Mouse (Mus musculus) forebrain, embryonic 11.5 days (tissue): ENCODE measurements at regions not wholly inside any gene's neighbourhood (a gene's known extent, or its start where the extent isn't known, plus 50 kb on each side); places are given as distances from the start of the nearest gene placed in this dataset.
A peak's percentile ranks its signal among the peaks of the same experiment; 100 is the strongest.

Source experiments
- ATAC-seq: fragments of 200-750 bp; cut with Nextera tagmentation; replicated peaks from 2 replicates; pipeline ENCODE4 v1.8.0; 2017; ENCODE audit warnings: moderate TSS enrichment; ENCODE audit not compliant: low FRiP score
- DNase-seq: peaks from one replicate; pipeline ENCODE4 v3.0.0-alpha.2; 2017; ENCODE audit warnings: low spot score
- H3K27ac ChIP-seq: fragments of 300-500 bp; sonication (generic); 2 replicates; pipeline ENCODE4 v1.5.1; 2014; ENCODE audit warnings: low read depth, low read length
- H3K27me3 ChIP-seq: fragments of 300-500 bp; sonication (generic); 2 replicates; pipeline ENCODE4 v1.6.1; 2014; ENCODE audit warnings: mild to moderate bottlenecking, low read length, mixed read lengths; ENCODE audit not compliant: control insufficient read depth, insufficient read depth
- H3K36me3 ChIP-seq: fragments of 300-500 bp; sonication (generic); 2 replicates; pipeline ENCODE4 v1.6.1; 2014; ENCODE audit warnings: mild to moderate bottlenecking, low read length, moderate library complexity, mixed read lengths; ENCODE audit not compliant: control insufficient read depth, insufficient read depth
- H3K4me1 ChIP-seq: fragments of 300-500 bp; sonication (generic); replicated peaks from 2 replicates; pipeline ENCODE4 v1.6.1; 2014; ENCODE audit warnings: low read length, mixed read lengths; ENCODE audit not compliant: control insufficient read depth, insufficient read depth
- H3K4me2 ChIP-seq: fragments of 300-500 bp; sonication (generic); 2 replicates; pipeline ENCODE4 v1.6.1; 2014; ENCODE audit warnings: low read depth, mild to moderate bottlenecking, low read length, moderate library complexity, mixed read lengths; ENCODE audit not compliant: severe bottlenecking
- H3K4me3 ChIP-seq: fragments of 300-500 bp; sonication (generic); 2 replicates; pipeline ENCODE4 v1.5.1; 2014; ENCODE audit warnings: low read depth, low read length
- H3K9ac ChIP-seq: fragments of 300-500 bp; sonication (generic); 2 replicates; pipeline ENCODE4 v1.6.1; 2014; ENCODE audit warnings: low read length
- H3K9me3 ChIP-seq: fragments of 300-500 bp; sonication (generic); 2 replicates; pipeline ENCODE4 v1.6.1; 2016; ENCODE audit warnings: low read length, mixed read lengths; ENCODE audit not compliant: control insufficient read depth
- WGBS: fragments of 180-500 bp; shearing (Covaris S2); extraction: QIAGEN DNeasy Blood & Tissue Kit; methylation state at CpG from one replicate; pipeline ENCODE4 v1.1.7; 2014; 5-methylcytosine and 5-hydroxymethylcytosine counted together

DNA sequence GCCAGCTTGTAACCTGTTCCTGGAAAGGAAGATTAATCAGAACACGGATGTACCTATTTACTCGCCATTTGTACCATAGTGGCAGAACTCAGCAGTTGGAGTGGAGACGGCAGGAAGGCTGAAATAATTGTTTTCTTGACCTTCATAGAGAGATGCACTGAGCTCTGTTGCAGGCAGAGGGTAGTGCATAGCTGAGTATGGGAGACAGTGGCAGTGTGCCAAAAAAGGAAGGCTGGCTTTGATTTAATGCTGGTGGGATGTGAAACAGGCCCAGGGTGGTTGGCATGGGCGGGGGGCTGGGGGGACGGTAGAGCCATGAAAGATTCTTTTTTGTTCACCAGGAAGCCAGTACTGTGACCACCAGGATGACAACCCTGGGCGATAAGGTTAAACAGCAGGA, 235.3 kb upstream of the Slc30a5 start:
- no peak overlapping the region for H3K9ac ChIP-seq
- WGBS = 82% methylated on average over 6 of the region's 6 CpGs
- no peaks in the 10 kb centered on the region for H3K4me1 ChIP-seq
- no peak for DNase-seq
- ATAC-seq = no peak
- H3K9me3 ChIP-seq = no peaks in the 10 kb centered on the region
- H3K27ac ChIP-seq = no peak overlapping the region
- no peaks in the 10 kb centered on the region for H3K36me3 ChIP-seq
- H3K27me3 ChIP-seq = no peaks in the 10 kb centered on the region
- H3K4me3 ChIP-seq = no peak overlapping the region
- H3K4me2 ChIP-seq = no peak overlapping the region

- Histone ChIP-seq H3K9me3 (no peaks in the 10 kb centered on the region), H3K4me3 (no peak overlapping the region), H3K36me3 (no peaks in the 10 kb centered on the region), H3K27ac (no peak overlapping the region), H3K4me2 (no peak overlapping the region), H3K9ac (no peak overlapping the region), H3K27me3 (no peaks in the 10 kb centered on the region), H3K4me1 (no peaks in the 10 kb centered on the region; the same call in 1 of the 2 replicates)
- WGBS = 44% methylated on average over 8 of the region's 8 CpGs
- DNase-seq (no peak), ATAC-seq (no peak)
Measured at GRCm38 (mm10) chr13:101062582-101062981, 229.4 kb upstream of the Slc30a5 start.

GRCm38 (mm10) chr13:101061233-101062144, 228.3 kb upstream of the Slc30a5 start:
- H3K36me3 ChIP-seq = no peaks in the 10 kb centered on the region
- H3K4me3 ChIP-seq = no peak overlapping the region
- no peaks in the 10 kb centered on the region for H3K27me3 ChIP-seq
- no peaks in the 10 kb centered on the region; the same call in 1 of the 2 replicates for H3K4me1 ChIP-seq
- ATAC-seq (no peak), DNase-seq (no peak)
- H3K9me3 ChIP-seq = no peaks in the 10 kb centered on the region
- 78% methylated on average over 15 of the region's 15 CpGs for WGBS
- no peak overlapping the region for H3K4me2 ChIP-seq
- no peak overlapping the region for H3K27ac ChIP-seq
- H3K9ac ChIP-seq = no peak overlapping the region

DNA sequence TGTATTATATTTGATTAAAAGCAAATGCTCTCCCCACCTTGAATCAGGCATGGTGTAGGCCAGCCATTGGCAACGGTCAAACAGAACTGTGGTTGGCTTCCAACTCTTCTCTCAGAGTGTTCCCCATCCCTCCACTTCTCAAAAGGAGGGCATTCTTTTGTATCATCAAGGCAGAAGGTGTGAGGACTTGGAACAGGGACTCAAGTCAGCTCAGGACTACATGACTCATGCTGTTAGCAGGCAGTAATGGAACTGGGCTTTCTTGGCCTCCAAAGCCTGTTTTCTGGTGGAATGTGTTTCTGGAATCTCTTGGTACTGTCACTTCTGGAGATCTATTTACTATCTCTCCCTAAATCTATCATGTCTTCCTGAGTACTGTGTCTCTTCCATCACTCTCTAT, 216.3 kb upstream of the Slc30a5 start:
- WGBS = 81% methylated on average over 1 of the region's 1 CpGs
- no peak overlapping the region for H3K27ac ChIP-seq
- no peak overlapping the region for H3K9ac ChIP-seq
- H3K4me2 ChIP-seq = no peak overlapping the region
- H3K36me3 ChIP-seq = no peaks in the 10 kb centered on the region
- no peaks in the 10 kb centered on the region for H3K27me3 ChIP-seq
- H3K4me1 ChIP-seq = no peaks in the 10 kb centered on the region
- ATAC-seq (no peak), DNase-seq (no peak)
- H3K9me3 ChIP-seq = no peaks in the 10 kb centered on the region
- H3K4me3 ChIP-seq = no peak overlapping the region

DNA sequence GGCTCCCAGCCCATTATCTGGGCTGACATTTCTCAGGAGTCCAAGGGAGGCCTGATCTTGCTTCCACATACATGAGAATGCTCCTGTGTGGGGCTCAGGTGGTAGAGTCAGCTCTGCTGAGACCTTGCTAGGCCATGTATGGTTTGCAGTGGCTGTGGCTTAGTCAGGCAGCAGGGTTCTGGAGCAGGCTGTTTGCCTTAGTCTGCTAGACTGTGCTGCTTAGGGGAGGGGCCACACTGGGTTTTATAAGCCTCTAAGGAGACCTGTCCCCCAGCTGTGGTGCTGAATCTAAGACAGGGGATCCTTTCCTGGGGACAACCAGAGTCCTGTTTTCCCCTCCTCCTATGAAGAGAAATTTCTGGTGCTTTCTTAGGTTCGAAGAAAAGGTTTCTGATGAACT, 199.4 kb upstream of the Slc30a5 start:
- no peak for ATAC-seq
- Histone ChIP-seq H3K4me2 (no peak overlapping the region), H3K4me1 (no peaks in the 10 kb centered on the region), H3K27ac (no peak overlapping the region), H3K36me3 (no peaks in the 10 kb centered on the region), H3K27me3 (no peaks in the 10 kb centered on the region), H3K9me3 (no peaks in the 10 kb centered on the region), H3K4me3 (no peak overlapping the region), H3K9ac (no peak overlapping the region)
- no peak for DNase-seq
- 69% methylated on average over 1 of the region's 1 CpGs for WGBS

DNA sequence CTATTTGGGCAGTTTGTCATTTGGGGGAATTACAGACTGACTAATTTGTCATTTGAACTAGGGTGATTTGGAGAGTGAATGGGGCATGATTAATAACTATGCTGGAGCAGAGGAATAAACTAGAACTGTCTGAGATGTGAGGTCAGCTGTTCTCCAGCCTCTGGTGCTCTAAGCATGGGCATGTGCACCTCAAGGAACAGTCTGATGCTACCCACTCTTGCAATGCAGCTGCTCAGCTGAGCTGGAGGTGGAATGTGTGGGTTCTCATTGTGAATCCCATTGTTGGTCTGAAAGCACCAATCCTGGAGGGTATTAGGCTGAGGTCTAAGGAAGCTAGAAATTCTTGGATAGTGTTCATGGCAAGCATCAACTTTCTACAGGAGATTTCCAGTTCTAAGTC, 192.8 kb upstream of the Slc30a5 start:
- H3K4me2 ChIP-seq = no peak overlapping the region
- H3K27ac ChIP-seq = no peak overlapping the region
- no peak overlapping the region for H3K9ac ChIP-seq
- ATAC-seq (no peak), DNase-seq (no peak)
- no peaks in the 10 kb centered on the region for H3K36me3 ChIP-seq
- no peak overlapping the region for H3K4me3 ChIP-seq
- no peaks in the 10 kb centered on the region for H3K27me3 ChIP-seq
- no peaks in the 10 kb centered on the region for H3K9me3 ChIP-seq
- no peaks in the 10 kb centered on the region for H3K4me1 ChIP-seq

GRCm38 (mm10) chr13:101025488-101025887, 192.3 kb upstream of the Slc30a5 start:
- Histone ChIP-seq H3K27ac (no peak overlapping the region), H3K4me3 (no peak overlapping the region), H3K4me2 (no peak overlapping the region), H3K4me1 (no peaks in the 10 kb centered on the region), H3K27me3 (no peaks in the 10 kb centered on the region), H3K9ac (no peak overlapping the region), H3K36me3 (no peaks in the 10 kb centered on the region), H3K9me3 (no peaks in the 10 kb centered on the region)
- no peak for DNase-seq
- ATAC-seq = no peak
- WGBS = 87% methylated on average over 2 of the region's 2 CpGs

GRCm38 (mm10) chr13:101024971-101025370, 191.7 kb upstream of the Slc30a5 start:
- H3K9ac ChIP-seq = no peak overlapping the region
- H3K4me3 ChIP-seq = no peak overlapping the region
- 94% methylated on average over 2 of the region's 2 CpGs for WGBS
- no peak for ATAC-seq
- no peaks in the 10 kb centered on the region for H3K36me3 ChIP-seq
- no peak for DNase-seq
- H3K9me3 ChIP-seq = no peaks in the 10 kb centered on the region
- no peak overlapping the region for H3K27ac ChIP-seq
- H3K27me3 ChIP-seq = no peaks in the 10 kb centered on the region
- no peaks in the 10 kb centered on the region for H3K4me1 ChIP-seq
- no peak overlapping the region for H3K4me2 ChIP-seq

GRCm38 (mm10) chr13:101019272-101019676, 186.0 kb upstream of the Slc30a5 start:
- Histone ChIP-seq H3K4me3 (no peak overlapping the region), H3K4me1 (no peaks in the 10 kb centered on the region), H3K27ac (no peak overlapping the region), H3K27me3 (no peaks in the 10 kb centered on the region), H3K4me2 (no peak overlapping the region), H3K9ac (no peak overlapping the region), H3K9me3 (no peaks in the 10 kb centered on the region), H3K36me3 (no peaks in the 10 kb centered on the region)
- DNase-seq (no peak), ATAC-seq (peak; percentile 56; the same call in 1 of the 2 replicates)
- 66% methylated on average over 7 of the region's 7 CpGs for WGBS
